Comparison of ENCODE assay signal across 22 mouse cellular contexts in the genomic region with DNA sequence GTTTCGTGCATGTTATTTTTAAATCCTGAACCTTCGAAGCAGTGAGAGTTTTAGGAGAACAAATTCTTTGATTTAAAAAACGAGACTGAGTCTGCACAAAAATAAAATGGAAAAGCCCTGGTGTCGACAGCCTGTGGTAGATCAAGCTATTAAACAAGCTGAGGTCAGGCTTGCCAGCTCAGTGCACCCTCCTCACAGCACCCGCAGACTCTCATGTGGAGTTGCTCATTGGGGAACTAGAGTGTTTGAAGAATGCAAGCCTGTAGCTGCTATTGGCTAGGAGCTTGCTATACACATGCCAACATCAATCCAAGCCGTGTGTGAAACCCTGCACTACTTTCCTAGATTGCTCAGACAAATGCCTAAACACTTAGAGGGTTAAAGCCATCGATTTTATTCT.
DNase-seq lines count a peak whose midpoint lies in the region; ATAC-seq and TF ChIP-seq lines count a peak whose summit lies in the region.
"Had no signal": no experiment of that assay in that cellular context is flagged by ENCODE, and none has a peak within 500 bp of the region (broad histone marks: within the 10 kb centered on the region; RNA-seq: fewer than 3 reads in every experiment).

No protein-coding gene starts in this region.

- WGBS in forebrain, postnatal 0 days: 53% methylated on average over 7 of the region's 7 CpGs
- 65% methylated on average over 7 of the region's 7 CpGs for WGBS in forebrain, embryonic 16.5 days
- 46% methylated on average over 7 of the region's 7 CpGs for WGBS in lung, embryonic 15.5 days

- TF ChIP-seq CTCF in forebrain, postnatal 0 days (IDR thresholded peaks at IDR 0.05; ENCODE audit: low read depth): no peak
- TF ChIP-seq CTCF in Patski (IDR thresholded peaks at IDR 0.05): no peak

- no peaks in the 10 kb centered on the region for H3K4me1 ChIP-seq in forebrain, postnatal 0 days (ENCODE audit: insufficient read depth)
- H3K4me1 ChIP-seq in forebrain, embryonic 16.5 days (replicated peaks; ENCODE audit: control insufficient read depth, insufficient read depth, low read length): no peaks in the 10 kb centered on the region
- peaks cover 8% of the 10 kb centered on the region; the same call in 1 of the 2 replicates for H3K4me1 ChIP-seq in lung, embryonic 15.5 days
- H3K4me1 ChIP-seq: liver, embryonic 12.5 days; midbrain, embryonic 10.5 days; neural tube, embryonic 13.5 days had no signal

- no peaks in the 10 kb centered on the region for H3K27me3 ChIP-seq in forebrain, postnatal 0 days (ENCODE audit: insufficient read depth, low read length)
- H3K27me3 ChIP-seq in forebrain, embryonic 16.5 days (replicated peaks; ENCODE audit: control insufficient read depth, insufficient read depth, low read length): no peaks in the 10 kb centered on the region
- no peaks in the 10 kb centered on the region for H3K27me3 ChIP-seq in lung, embryonic 15.5 days
- H3K27me3 ChIP-seq in Patski: no peaks in the 10 kb centered on the region
- H3K27me3 ChIP-seq: heart, embryonic 12.5 days; liver, embryonic 12.5 days; neural tube, embryonic 13.5 days had no signal

- DNase-seq in forebrain, postnatal 0 days: no peak
- no peak for DNase-seq in lung, adult 18-20 months
- no peak for DNase-seq in Patski (ENCODE audit: low read depth, low spot score)
- peak; percentile 83 for DNase-seq in fibroblast of lung, adult 2 months (ENCODE audit: low read depth)
- DNase-seq in right cerebral cortex, adult 2 months (ENCODE audit: low spot score in 2 of 2): no peak
- DNase-seq in B cell, adult 2 months: no peak
- DNase-seq: adrenal gland, postnatal 36 days; cerebellum, adult 18-20 months; cerebellum, postnatal 36 days; kidney, adult 11 months; kidney, postnatal 10 days; right cerebral cortex, adult 18-20 months; thymus, postnatal 25 days had no signal

- no peak overlapping the region for H3K4me2 ChIP-seq in forebrain, postnatal 0 days (ENCODE audit: low read depth)
- no peak overlapping the region for H3K4me2 ChIP-seq in forebrain, embryonic 16.5 days (ENCODE audit: low read length)
- H3K4me2 ChIP-seq in lung, embryonic 15.5 days: no peak overlapping the region
- H3K4me2 ChIP-seq: heart, embryonic 12.5 days; liver, embryonic 12.5 days; neural tube, embryonic 13.5 days had no signal

- CTCF ChIA-PET in Patski (lab: Charles Lee): interaction anchor here (0.8 to 6.2 kb wide), 6 partner anchors 11 to 280 kb away, joined by 3 to 40 read pairs (median 3); no protein-coding TSS in a partner anchor

- no peak overlapping the region for H3K4me3 ChIP-seq in forebrain, postnatal 0 days (ENCODE audit: low read depth, low read length)
- no peak overlapping the region for H3K4me3 ChIP-seq in forebrain, embryonic 16.5 days (replicated peaks; ENCODE audit: low read length)
- no peak overlapping the region for H3K4me3 ChIP-seq in lung, embryonic 15.5 days
- H3K4me3 ChIP-seq: erythroblast, embryonic 14.5 days; heart, embryonic 12.5 days; liver, embryonic 12.5 days; midbrain, embryonic 10.5 days; neural tube, embryonic 13.5 days had no signal

- H3K27ac ChIP-seq in forebrain, postnatal 0 days (ENCODE audit: low read depth, low read length): no peak overlapping the region
- H3K27ac ChIP-seq in forebrain, embryonic 16.5 days (ENCODE audit: low read length): no peak overlapping the region
- H3K27ac ChIP-seq in lung, embryonic 15.5 days: no peak overlapping the region
- H3K27ac ChIP-seq: liver, embryonic 12.5 days; macrophage; midbrain, embryonic 10.5 days; neural tube, embryonic 13.5 days had no signal

- in situ Hi-C loops in Patski (cut with MboI; ENCODE audit: low pct_unique_long_range_greater_than_20kb): no loop called here

- peak; percentile 64 for ATAC-seq in forebrain, postnatal 0 days
- ATAC-seq in forebrain, embryonic 16.5 days: no peak; the same call in 1 of the 2 replicates
- peak; percentile 62; the same call in 1 of the 2 replicates for ATAC-seq in lung, embryonic 15.5 days (ENCODE audit: borderline replicate concordance, extremely low read depth, low FRiP score, low TSS enrichment)
- ATAC-seq in Patski: peak; percentile 92
- ATAC-seq: activated CD4-positive, CD25-positive, alpha-beta regulatory T cell, adult 4 months; liver, embryonic 12.5 days had no signal

- H3K9ac ChIP-seq in forebrain, postnatal 0 days: no peak overlapping the region
- H3K9ac ChIP-seq in forebrain, embryonic 16.5 days (replicated peaks; ENCODE audit: low read depth, low read length): no peak overlapping the region
- H3K9ac ChIP-seq in lung, embryonic 15.5 days: no peak overlapping the region
- H3K9ac ChIP-seq: heart, embryonic 12.5 days; liver, embryonic 12.5 days; neural tube, embryonic 13.5 days had no signal

- POLR2A ChIA-PET in Patski (lab: Charles Lee): interaction anchor here (0.8 kb wide), 1 partner anchor 131 kb away, joined by 3 read pairs; no protein-coding TSS in a partner anchor

- H3K36me3 ChIP-seq in forebrain, postnatal 0 days (ENCODE audit: insufficient read depth): no peaks in the 10 kb centered on the region
- no peaks in the 10 kb centered on the region for H3K36me3 ChIP-seq in forebrain, embryonic 16.5 days (ENCODE audit: control insufficient read depth, insufficient read depth)
- H3K36me3 ChIP-seq in lung, embryonic 15.5 days: no peaks in the 10 kb centered on the region
- H3K36me3 ChIP-seq: heart, embryonic 12.5 days; liver, embryonic 12.5 days; midbrain, embryonic 10.5 days; neural tube, embryonic 13.5 days had no signal

- H3K9me3 ChIP-seq in forebrain, postnatal 0 days (ENCODE audit: low read length): no peaks in the 10 kb centered on the region
- peaks cover 2% of the 10 kb centered on the region; the same call in 1 of the 2 replicates for H3K9me3 ChIP-seq in forebrain, embryonic 16.5 days (ENCODE audit: control insufficient read depth, low read length)
- no peaks in the 10 kb centered on the region for H3K9me3 ChIP-seq in lung, embryonic 15.5 days
- H3K9me3 ChIP-seq: neural tube, embryonic 13.5 days had no signal
